Mouse (Mus musculus) 3134 (cell line): ENCODE results near the gene Ssna1.

ENCODE experiments used
- DNase-seq: peaks from one replicate; pipeline ENCODE4 v3.0.0-alpha.2; 2011; ENCODE audit warnings: low spot score; ENCODE audit not compliant: insufficient read length; ENCODE audit errors: extremely low read depth

Gene Ssna1

DNA sequence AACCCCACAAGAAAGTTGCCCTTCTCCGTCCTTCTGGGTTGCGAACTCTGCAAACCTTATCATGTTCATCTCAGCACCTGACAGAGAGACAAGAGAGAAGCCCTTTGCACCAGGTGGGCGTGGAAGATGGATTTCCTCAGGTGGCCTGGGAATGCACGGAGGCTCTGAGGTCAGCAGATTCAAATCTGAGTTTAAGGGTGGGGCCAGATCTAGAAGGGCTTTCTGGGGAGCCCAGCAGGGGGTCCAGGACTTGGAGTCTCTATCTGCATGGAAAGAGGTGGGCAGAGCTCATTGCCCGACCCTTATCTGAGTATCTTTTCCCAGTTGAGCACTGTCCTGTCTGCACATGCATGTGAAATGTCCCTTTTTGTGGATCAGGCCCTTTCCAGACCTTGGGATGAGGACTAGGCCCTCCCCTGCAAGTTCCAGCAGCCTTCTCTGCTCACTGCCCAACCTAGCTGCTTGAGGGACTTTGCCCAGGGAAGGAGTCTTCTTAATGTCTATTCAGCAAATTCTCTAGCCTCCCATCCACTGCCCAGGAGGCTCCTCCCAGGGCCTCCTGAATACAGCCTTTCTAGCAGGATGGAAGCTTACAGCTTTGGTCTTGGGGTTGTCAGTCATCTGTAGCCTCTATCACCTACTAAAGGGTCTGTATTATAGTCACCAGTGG, 37.6 kb downstream of the Ssna1 start:
- no peak for DNase-seq

DNA sequence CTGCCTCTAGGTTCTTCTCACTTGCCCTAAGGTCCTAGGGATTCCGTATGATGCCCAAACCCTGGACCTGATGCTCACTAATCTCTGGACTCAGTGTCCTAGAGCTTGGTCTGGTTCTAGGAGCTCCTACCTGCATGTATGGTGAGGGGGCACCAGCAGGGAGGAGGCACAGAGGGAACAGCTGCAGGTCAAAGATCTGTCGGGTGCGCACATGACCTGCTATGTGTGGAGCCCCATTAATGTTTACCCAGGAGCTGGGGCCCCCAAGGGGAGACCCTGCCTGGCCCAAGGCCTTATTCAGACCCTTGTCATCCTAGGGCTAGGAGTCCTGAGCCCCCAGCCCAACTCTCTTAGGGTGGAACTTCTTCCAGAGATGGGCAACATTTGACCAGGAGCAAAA, 38.2 kb downstream of the Ssna1 start, which contains the start of gene Slc34a3:
Gene Slc34a3, minus strand, starts transcription at position 315 of the 400 bp plus-strand sequence.
- DNase-seq, result no peak

DNA sequence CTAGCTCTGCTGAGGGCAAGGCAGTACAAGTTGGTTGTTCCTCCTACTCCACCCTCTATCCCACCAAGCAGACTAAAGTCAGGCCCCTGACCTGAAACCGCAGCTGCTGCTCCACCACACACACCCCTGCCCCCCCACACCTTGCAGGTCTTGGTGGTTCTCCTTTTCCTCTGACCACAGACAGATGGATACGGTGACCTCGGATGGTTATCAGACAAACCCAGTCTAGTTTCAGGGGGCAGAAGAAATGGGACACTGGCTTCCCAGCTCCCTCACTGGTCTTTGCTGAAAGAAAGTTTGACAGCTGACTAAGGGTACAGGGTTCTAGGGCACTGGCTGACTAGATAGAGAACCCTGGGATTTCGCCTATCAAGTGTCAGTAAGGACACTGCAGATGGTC, 38.8 kb downstream of the Ssna1 start:
- DNase-seq, result no peak

DNA sequence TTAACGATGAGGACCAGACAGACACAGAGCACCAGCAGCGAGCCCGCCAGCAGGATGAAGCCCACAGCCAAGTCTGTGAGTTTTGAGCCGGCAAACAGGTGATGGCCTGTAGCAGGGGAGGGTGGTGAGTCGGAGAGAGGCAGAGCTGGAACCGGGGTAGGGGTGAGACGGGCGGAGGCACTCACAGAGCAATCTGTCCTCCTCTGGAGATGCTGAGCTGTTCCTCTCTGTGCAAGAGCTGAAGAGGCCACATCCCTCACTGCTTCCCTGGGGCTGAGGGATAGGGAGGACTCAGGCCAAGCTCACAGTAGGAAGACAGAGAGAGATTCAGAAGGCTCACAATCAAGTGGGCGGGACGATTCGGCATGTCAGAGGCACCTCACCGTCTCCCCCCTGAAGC, 41.2 kb downstream of the Ssna1 start:
- no peak for DNase-seq

DNA sequence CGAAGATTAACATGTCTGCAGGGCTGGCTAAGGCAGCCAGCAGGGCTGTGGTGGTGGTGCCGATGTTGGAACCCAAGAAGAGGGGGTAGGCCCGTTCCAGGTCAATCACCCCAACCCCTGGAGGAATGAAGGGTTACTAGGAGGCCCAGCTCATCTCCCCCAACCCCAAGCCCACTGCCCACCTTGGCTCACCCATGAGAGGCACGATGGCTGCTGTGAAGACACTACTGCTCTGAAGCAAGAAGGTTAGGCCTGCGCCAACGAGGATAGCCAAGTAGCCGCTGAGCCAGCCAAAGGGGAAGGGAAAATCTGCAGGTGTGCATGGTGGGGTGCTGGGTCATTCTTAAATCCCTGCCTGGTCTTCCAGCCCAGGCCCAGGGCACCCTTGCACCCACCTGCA, 41.7 kb downstream of the Ssna1 start:
- DNase-seq, result no peak

DNA sequence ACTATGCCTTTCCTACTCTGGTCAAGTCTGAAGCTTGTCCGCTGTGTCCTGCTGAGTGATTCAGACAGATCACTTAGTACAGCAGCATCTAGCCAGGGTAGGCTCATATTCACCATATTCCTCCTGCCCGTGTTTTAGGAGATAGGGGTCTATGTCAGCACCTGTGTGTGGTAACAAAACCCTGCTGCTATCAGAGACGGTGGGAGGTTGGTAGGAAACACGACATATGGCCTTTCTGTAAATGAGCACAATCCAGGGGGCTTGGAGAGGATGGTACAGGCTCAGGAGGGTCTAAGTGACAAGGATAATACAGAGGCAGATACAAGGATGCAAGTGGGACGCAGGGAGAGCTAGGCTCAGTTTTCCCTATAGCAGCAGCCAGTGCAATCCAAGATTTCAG, 42.7 kb downstream of the Ssna1 start:
- DNase-seq, result no peak

DNA sequence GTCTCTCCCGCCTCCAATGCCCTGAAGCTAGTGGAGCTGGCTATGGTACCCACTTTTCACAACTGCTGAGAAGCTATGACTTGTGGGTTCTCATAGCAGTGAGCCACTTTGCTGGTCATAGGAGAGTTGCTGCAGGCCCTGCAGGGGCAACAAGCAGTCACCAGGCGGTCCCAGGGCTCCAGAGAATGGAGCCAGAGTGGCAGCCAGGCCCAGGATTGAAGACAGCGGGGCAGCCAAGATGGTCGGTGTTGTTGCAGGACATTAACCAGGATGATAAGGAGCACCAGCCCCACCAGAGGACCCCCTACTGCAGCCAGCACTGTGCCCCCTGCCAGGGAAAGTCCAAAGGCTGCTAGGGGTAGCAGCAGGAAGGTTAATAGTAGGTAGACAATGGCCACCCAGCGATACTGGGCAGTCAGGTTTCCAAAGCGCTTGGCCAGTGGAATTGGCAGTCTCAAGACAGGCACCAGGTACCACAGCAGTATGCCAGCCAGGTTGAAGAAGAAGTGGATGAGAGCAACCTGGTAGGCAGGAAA, 43.2 kb downstream of the Ssna1 start:
- no peak for DNase-seq

DNA sequence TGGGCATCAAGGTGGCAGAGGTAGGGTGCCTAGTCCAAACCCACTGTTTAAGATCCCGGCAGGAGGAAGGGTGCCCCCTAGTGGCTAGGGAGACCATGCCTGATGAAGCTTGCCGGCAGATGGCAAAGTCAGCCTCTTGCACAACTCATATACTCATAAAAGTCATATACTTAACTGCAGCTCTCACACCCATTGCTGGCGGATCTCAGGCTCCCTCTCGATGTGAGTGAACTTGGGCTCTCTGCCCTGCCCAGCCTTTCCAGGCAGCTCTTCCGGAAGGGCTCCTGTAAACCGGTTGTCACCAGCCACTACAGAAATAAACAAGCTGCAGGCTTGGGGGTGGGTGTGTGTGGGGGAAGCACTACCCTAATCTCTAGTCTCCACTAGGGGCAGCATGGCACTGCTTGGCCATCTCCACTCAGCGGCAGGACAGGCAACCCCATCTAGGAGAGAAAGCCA, 43.8 kb downstream of the Ssna1 start:
- peak; percentile 78 for DNase-seq

DNA sequence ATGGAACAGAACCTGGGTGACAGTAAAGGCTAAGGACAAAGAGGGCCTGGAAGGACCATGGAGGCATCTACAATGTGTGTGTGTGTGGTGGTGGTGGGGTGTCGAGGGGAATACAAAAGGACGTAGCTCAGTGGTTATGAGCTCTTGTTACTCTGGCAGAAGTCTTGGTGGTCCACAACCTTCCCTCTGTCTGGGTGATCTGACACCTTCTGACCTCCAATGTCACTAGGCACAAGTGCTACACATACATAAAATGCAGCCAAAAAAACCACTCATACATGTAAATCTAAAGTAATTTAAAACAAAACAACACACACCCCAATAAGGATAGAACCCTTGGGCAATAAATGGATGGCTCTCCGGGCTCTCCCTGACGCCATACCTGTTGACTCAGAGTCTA, 44.8 kb downstream of the Ssna1 start:
- DNase-seq, result no peak

DNA sequence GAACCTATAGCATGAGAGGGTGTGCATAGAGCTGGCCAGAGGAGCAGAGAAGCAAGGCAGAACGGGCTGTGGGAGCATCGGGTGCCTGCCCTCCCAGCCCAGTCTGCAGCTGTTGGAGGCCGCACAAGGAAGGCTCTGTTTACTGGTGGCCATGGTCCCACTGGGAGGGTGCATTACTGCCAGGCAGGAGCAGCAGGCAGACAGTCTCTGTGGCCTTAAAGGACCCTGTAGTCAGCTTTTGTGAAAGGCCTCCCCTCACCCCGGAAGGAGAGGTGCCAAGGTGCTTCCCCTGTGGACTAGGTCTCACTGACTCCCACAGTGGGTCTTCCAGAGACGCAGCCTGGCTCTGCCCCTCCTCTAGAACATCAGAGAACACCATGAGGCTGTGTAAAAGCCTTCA, 45.4 kb downstream of the Ssna1 start:
- DNase-seq, result no peak

DNA sequence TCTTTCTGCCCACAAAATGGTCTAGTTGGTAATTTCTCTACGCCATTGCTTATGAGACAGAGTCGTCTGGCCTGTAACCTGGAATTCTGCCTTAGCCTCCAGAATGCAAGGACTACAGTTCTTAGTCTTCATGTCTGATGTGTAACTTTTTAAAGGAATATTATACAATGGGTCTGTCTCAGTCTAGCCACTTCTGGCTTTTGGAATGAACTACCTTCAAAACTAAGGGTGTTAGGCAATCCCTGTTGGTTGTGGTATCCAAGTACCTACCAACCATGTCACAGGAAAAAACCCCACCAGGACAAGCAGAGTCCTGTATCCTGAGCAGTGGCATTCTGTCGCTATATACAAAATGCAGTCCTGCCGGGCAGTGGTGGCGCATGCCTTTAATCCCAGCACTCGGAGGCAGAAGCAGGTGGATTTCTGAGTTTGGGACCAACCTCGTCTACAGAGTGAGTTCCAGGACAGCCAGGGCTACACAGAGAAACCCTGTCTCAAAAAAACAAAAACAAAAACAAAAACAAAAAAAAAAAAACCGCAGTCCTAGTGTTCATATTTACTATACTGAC, 46.3 kb downstream of the Ssna1 start:
- DNase-seq, result no peak

DNA sequence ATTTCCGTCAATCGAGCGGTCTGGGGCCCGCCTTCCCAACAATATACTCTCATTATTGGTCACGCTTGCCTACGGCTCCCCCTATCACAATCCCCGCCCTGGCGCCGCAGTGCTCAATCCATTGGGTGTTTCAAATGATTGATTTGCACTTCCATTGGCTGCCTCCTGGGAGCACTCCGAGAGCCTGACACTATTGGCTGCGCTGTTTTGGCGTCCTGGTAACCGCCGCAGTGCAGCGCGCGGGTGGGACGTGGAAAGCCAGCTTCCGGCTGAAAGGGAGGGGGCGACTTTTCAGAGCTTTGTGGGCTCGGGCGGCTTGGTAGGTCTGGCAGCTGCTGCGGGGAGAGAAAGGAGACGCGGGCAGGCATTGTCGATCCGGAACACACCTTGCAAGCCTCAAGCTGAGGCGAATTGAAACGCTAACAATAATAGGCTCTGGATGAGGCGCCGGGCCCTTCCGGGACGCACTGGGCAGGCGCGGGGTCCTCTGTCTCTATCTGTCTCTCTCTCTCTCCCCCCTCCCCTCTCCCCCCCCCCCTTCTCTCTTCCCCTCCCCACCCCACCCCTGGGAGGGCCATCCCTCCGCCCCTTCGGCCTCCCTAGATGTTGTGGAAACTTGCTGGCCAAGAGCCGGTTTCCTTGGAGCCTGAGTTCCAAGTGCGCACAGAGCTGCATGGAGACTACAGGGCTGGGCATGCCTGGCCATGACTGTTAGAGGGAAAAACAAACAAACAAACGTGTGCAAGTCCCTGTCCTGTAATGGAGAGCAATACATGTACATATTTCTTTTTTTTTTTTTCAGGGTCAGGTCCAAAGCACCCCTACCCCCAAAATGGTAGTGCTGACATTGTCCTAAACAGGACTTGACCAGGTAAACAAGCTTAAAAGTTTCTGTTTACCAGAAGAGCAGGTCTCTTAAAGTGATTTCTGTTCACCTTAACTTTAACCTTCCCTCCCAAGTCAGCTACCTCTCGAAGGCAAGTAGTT, 47.2 kb downstream of the Ssna1 start:
- DNase-seq, result peak; percentile 97

DNA sequence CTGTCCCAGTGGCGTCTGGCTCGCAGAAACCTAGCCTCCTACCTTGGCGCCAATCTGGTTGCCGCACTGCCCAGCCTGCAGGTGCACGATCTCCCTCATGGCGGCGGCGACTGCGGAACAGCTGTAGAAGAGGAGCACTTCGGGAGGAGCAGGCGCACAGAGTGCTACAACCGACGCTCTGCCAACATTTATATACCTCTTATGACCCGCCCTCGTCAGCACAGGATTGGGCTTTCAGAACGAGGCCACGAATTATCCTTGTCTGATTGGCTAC, 47.8 kb downstream of the Ssna1 start, which contains the start of gene Tubb4b:
Gene Tubb4b, minus strand, starts transcription at position 211 of the 274 bp plus-strand sequence.
- no peak for DNase-seq

DNA sequence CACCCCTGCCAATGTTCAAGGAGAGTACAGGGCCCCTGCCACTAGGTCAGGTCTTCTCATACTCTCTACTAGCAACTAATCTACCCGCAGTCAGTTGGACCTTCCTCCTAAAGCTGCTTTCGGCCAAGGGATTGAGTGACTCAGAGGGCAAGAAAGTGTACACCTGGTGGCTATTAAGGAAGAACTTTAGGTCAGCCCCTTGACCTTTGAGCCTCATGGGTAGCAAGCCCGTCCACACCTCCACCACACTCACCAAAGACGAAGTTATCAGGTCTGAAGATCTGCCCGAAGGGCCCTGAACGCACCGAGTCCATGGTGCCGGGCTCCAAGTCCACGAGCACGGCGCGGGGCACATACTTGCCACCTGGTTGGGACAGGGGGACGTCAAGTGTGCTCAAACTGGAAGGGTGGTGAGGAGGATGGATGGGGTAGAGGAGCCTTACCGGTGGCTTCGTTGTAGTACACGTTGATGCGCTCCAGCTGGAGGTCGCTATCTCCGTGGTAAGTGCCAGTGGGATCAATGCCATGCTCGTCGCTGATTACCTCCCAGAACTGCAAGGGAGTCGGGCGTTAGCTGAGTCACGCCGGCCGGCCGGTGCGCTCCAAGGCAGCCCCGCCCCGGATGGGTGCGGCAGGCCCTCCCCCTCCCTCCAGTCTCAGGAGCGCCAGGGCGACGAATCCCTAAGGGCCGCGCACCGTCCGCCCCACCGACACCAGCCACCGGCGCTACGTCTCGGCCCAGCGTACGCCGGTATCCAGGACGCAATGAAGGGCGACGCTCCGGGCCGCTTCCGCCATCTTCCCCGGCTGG, 48.4 kb downstream of the Ssna1 start:
- peak; percentile 92 for DNase-seq

DNA sequence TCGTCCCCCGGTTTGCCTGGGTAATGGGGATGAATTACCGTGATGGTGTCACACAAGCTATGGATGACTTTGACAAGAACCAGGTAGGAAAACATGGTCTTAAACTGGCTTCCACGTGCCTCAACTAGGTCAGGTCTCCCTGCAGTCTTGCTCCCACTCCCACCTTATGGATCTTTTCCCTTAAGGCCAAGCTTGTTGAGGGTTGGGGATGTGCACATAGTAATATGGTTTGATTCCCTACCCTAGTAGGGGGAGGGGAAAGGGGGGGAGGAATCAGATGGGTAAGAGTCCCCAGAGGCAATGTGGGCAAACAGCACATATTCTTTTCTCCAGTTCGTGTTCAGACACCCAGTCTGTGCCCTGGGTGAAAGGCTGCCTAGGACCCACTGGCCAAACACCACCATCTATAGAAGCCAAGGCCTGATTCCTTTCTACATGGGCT, 50.9 kb downstream of the Ssna1 start:
- DNase-seq, result peak; percentile 28
